Mouse (Mus musculus) ES-E14 (cell line): Measurements from ENCODE around the gene Mrpl24. TPM values are rescaled to one million over a fixed set of nuclear protein-coding genes. Genes with fewer than 3 reads are reported as not detected.

ENCODE experiments used
- DNase-seq: peaks from one replicate; pipeline ENCODE4 v3.0.0-alpha.2; 2013; ENCODE audit warnings: low read depth, low spot score
- H3K27ac ChIP-seq: 2 replicates; pipeline ENCODE4 v1.5.1; 2012; ENCODE audit warnings: low read depth, mild to moderate bottlenecking, low read length, moderate library complexity, mixed read lengths; ENCODE audit not compliant: poor library complexity, insufficient read depth, severe bottlenecking
- H3K36me3 ChIP-seq: 2 replicates; pipeline ENCODE4 v1.6.1; 2012; ENCODE audit warnings: mild to moderate bottlenecking, low read length, moderate library complexity, mixed read lengths; ENCODE audit not compliant: control insufficient read depth, poor library complexity, insufficient read depth, severe bottlenecking
- H3K4me1 ChIP-seq, 2 experiments: fragments of 150-350 bp in 1 of 2; sonication (generic) in 1 of 2; 2 replicates each; pipeline ENCODE4 v1.6.1; 2012; ENCODE audit warnings: low read length in 2 of 2, mild to moderate bottlenecking in 1 of 2, mixed read lengths in 1 of 2; ENCODE audit not compliant: control insufficient read depth in 2 of 2, insufficient read depth in 2 of 2, poor library complexity in 1 of 2
- H3K4me3 ChIP-seq, 2 experiments: fragments of 150-350 bp in 1 of 2; sonication (generic) in 1 of 2; 2 replicates each; pipeline ENCODE4 v1.5.1; 2012; ENCODE audit warnings: low read length in 2 of 2, low read depth in 1 of 2, mild to moderate bottlenecking in 1 of 2, mixed read lengths in 1 of 2; ENCODE audit not compliant: insufficient read depth in 1 of 2, poor library complexity in 1 of 2, severe bottlenecking in 1 of 2
- H3K9ac ChIP-seq: 2 replicates; pipeline ENCODE4 v1.6.1; 2012; ENCODE audit warnings: low read depth, mild to moderate bottlenecking, low read length, mixed read lengths; ENCODE audit not compliant: poor library complexity, insufficient read depth, severe bottlenecking
- H3K9me3 ChIP-seq: fragments of 150-350 bp; sonication (generic); 2 replicates; pipeline ENCODE4 v1.6.1; 2012; ENCODE audit warnings: low read depth, mild to moderate bottlenecking, low read length; ENCODE audit not compliant: control insufficient read depth, insufficient read depth
- CHD2 ChIP-seq: IDR thresholded peaks from 2 replicates; pipeline ENCODE4 v1.6.1; 2014; ENCODE audit warnings: mild to moderate bottlenecking, low read depth, low read length, inconsistent platforms
- HCFC1 ChIP-seq: IDR thresholded peaks from 2 replicates; pipeline ENCODE4 v1.6.1; 2012; ENCODE audit warnings: low read length, inconsistent platforms, borderline replicate concordance; ENCODE audit not compliant: insufficient read depth
- MAFK ChIP-seq: IDR thresholded peaks from 2 replicates; pipeline ENCODE4 v1.6.1; 2014; ENCODE audit warnings: mild to moderate bottlenecking, low read depth, low read length, inconsistent platforms; ENCODE audit not compliant: insufficient read depth
- ZC3H11A ChIP-seq: IDR thresholded peaks from 2 replicates; pipeline ENCODE4 v1.6.1; 2012; ENCODE audit warnings: low read depth, mild to moderate bottlenecking, inconsistent platforms, low read length, borderline replicate concordance
- ZNF384 ChIP-seq: IDR thresholded peaks from 2 replicates; pipeline ENCODE4 v1.6.1; 2012; ENCODE audit warnings: low read depth, low read length, inconsistent platforms
- in situ Hi-C, 2 experiments: fragments of 600-800 bp; cut with MboI; formaldehyde crosslinking; loops; one replicate each; pipeline ENCODE4 v1.15.1; 2025; ENCODE audit warnings: low sequenced_read_pairs in 2 of 2, inconsistent platforms in 1 of 2; ENCODE audit not compliant: unreplicated experiment in 2 of 2
- total RNA-seq: library from RNA; depleted of rRNA; stranded (reverse); fragments of 300-350 nt; gene quantifications from 2 replicates; pipeline ENCODE4 v1.2.3, GENCODE M21; 2012

The Mrpl24 gene
- total RNA-seq, 1 experiment = 154 TPM

GRCm38 (mm10) chr3:87903821-87904220, 15.5 kb upstream of the Mrpl24 start:
- in situ Hi-C loops = no loop called here

GRCm38 (mm10) chr3:87905880-87906485, 13.3 kb upstream of the Mrpl24 start, which contains the start of gene Hdgf:
TSS of gene Hdgf (plus strand) at chr3:87906321.
- Histone ChIP-seq H3K4me3 (peak within 1 kb of the TSS; percentile 79 to 97), H3K9ac (peak within 1 kb of the TSS; percentile 100), H3K9me3 (no peaks in the 10 kb centered on the region), H3K36me3 (peaks cover 2% of the 10 kb centered on the region; the same call in 1 of the 2 replicates), H3K27ac (peak within 1 kb of the TSS; percentile 95), H3K4me1 (peaks cover 3 to 4% of the 10 kb centered on the region in 2 experiments; a peak in 2 of 4 replicates)
- in situ Hi-C loops = no loop called here
- DNase-seq = peak; percentile 91
- TF ChIP-seq CHD2 (no peak), HCFC1 (peak; percentile 85)

More at GRCm38 (mm10) chr3:87903821-87904220, 15.5 kb upstream of the Mrpl24 start:
- Histone ChIP-seq H3K36me3 (no peaks in the 10 kb centered on the region), H3K4me1 (peaks cover 3 to 4% of the 10 kb centered on the region in 2 experiments; a peak in 2 of 4 replicates), H3K9me3 (no peaks in the 10 kb centered on the region), H3K9ac (peak overlapping the region; percentile 47), H3K27ac (no peak overlapping the region), H3K4me3 (no peak overlapping the region)
- TF ChIP-seq ZNF384 (no peak), MAFK (no peak), HCFC1 (no peak), CHD2 (no peak), ZC3H11A (no peak)
- DNase-seq = no peak

GRCm38 (mm10) chr3:87906601-87906980, 12.7 kb upstream of the Mrpl24 start:
- in situ Hi-C loops = no loop called here
- peaks cover 5 to 8% of the 10 kb centered on the region in 2 experiments; a peak in 3 of 4 replicates for H3K4me1 ChIP-seq
- no peak for DNase-seq
- no peak for TF ChIP-seq ZC3H11A
- no peak for TF ChIP-seq HCFC1
- TF ChIP-seq MAFK = no peak
- no peak for TF ChIP-seq ZNF384
- TF ChIP-seq CHD2 = no peak
- H3K9ac ChIP-seq = peak overlapping the region; percentile 100
- peak overlapping the region; percentile 79 to 97 for H3K4me3 ChIP-seq
- H3K36me3 ChIP-seq = peaks cover 5% of the 10 kb centered on the region; the same call in 1 of the 2 replicates
- peak overlapping the region; percentile 95 for H3K27ac ChIP-seq
- H3K9me3 ChIP-seq = no peaks in the 10 kb centered on the region

GRCm38 (mm10) chr3:87906981-87907857, 12.1 kb upstream of the Mrpl24 start:
- H3K4me3 ChIP-seq = peak overlapping the region; percentile 79 to 97
- peak; percentile 38 for DNase-seq
- in situ Hi-C loops = no loop called here
- peak overlapping the region; percentile 100 for H3K9ac ChIP-seq
- H3K27ac ChIP-seq = peak overlapping the region; percentile 95
- peaks cover 9 to 10% of the 10 kb centered on the region in 2 experiments for H3K4me1 ChIP-seq
- H3K36me3 ChIP-seq = peaks cover 6% of the 10 kb centered on the region; the same call in 1 of the 2 replicates
- no peaks in the 10 kb centered on the region for H3K9me3 ChIP-seq
- TF ChIP-seq ZNF384 = no peak
- no peak for TF ChIP-seq MAFK
- no peak for TF ChIP-seq CHD2
- no peak for TF ChIP-seq HCFC1
- no peak for TF ChIP-seq ZC3H11A
